Mouse (Mus musculus): ENCODE data around the gene Olfr690.
A peak's percentile ranks its signal among the peaks of the same experiment; 100 is the strongest.
"Not testable (repeated sequence)": the region's sequence is repeated elsewhere in the genome, so short reads cannot be mapped to it uniquely, and the experiment has no call there.

Gene Olfr690

DNA sequence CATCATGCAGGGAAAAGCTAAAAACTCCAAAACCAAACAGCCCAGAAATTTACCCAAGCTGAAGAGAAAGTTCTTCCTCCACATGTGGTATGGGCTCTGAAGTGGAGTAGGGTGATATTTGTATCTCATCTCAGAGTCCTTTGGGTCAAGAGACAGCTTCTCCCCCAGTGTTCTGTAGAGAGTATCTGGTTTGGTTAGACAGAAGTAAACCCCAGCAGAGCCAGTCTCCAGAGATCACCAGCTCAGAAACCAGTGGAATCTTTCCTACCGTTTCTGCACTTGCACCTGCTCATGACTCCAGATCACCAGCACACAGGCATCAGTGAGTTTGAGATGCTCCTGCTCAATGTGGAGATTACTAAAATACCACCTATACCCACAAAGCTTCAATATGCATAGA, at the start of gene Olfr690:
TSS of gene Olfr690 (minus strand) at position 101 of the 400 bp plus-strand sequence.
- DNase-seq (ENCODE audit: low spot score): no peak

DNA sequence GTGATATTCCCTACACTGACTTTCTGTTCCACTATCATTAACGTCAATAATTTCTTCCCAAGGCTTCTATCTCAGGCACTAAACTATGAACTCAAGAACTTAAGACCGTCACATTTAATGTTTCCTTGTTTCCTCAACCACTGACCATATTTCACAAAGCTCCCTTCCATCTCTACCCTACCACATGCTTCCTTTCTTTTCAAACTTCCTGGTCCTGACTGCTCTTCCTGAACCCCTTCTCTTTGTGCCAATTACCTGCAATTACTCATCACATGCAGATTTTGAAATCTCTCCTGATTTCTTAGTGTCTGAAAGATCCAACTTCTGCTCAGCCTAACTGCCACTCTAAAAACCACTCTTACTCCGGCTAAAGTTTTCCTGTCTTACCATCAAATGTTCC, 46.4 kb upstream of the Olfr690 start:
- DNase-seq (ENCODE audit: low spot score): no peak

GRCm38 (mm10) chr7:105374866-105375265, 41.0 kb upstream of the Olfr690 start, which contains the start of gene Gm5901:
Gm5901 (plus strand) TSS chr7:105375038.
- DNase-seq (ENCODE audit: low spot score): no peak

DNA sequence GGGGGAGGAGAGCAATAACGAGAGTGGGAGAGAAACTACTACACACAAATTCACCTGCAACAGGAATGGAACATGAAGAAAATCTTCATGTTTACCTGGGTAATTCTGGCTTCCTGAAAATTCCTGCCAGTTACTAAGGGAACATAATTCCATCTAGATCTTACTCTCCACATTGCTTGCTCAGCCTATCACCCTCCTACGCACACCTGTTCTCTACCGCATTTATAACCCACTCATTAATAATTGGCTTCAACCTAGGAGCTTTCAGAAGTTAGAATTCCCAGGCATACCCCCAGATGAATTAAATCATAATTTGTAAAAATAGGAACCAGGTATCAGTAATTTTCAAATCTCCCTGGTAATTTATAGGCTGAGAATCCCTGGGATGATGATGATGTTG, 40.1 kb upstream of the Olfr690 start:
- peak; percentile 39 for DNase-seq (ENCODE audit: low spot score)

DNA sequence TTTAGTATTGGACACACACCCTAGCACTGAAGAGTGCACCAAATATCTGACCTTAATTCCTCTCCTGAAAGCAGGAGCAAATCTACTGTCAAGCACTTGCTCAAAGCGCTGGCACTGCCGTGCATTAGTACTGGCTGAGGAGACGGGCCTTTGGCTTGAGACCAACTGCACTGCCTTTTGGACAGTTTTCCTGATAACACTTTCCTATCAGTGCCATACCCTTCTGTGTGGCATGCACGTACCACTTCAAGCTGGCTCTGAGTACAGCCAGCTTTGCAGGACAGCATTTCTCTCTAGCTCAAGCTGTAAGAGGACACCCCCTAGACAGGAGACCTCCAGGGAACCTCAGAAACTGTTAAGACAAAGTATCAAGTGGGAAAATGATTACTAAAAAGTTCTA, 39.6 kb upstream of the Olfr690 start:
- no peak for DNase-seq (ENCODE audit: low spot score)

GRCm38 (mm10) chr7:105372912-105373311, 39.0 kb upstream of the Olfr690 start:
- DNase-seq (ENCODE audit: low spot score): no peak

DNA sequence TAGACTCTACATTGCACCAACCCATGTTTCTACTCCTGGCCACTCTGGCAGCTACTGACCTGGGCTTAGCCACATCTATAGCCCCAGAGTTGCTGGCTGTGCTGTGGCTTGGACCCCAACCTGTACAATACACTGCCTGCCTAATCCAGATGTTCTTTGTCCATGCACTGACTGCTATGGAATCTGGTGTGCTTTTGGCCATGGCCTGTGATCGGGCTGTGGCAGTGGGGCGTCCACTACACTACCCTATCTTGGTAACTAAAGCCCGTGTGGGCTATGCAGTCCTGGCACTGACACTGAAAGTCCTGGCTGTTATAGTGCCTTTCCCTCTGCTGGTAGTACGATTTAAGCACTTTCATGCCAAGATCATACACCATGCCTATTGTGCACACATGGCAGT, 34.6 kb upstream of the Olfr690 start:
- DNase-seq (ENCODE audit: low spot score): no peak

- no peak for DNase-seq (ENCODE audit: low spot score)
These were observed 34.0 kb upstream of the Olfr690 start, which contains the start of gene Olfr692 for GRCm38 (mm10) chr7:105367930-105368329. Olfr692 (plus strand) TSS chr7:105368230.

- no peak for DNase-seq (ENCODE audit: low spot score)
These were observed 33.4 kb upstream of the Olfr690 start for GRCm38 (mm10) chr7:105367268-105367667.

GRCm38 (mm10) chr7:105361713-105362112, 27.8 kb upstream of the Olfr690 start:
- DNase-seq (ENCODE audit: low spot score): no peak

DNA sequence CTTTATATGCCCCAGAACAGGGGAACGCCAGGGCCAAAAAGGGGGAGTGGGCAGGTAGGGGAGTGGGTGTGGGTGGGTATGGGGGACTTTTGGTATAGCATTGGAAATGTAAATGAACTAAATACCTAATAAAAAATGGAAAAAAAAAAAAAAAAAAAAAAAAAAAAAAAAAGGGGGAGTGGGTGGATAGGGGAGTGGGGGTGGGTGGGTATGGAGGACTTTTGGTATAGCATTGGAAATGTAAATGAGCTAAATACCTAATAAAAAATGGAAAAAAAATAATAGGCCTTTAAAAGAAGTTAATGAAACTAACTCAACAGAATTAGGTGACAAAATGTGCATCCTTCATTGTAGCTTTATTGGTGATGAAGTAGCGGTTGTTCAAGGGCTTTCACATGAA, 22.6 kb upstream of the Olfr690 start:
- not testable (repeated sequence) for DNase-seq (ENCODE audit: low spot score)

- DNase-seq (ENCODE audit: low spot score): not testable (repeated sequence)
These were observed 22.2 kb upstream of the Olfr690 start for GRCm38 (mm10) chr7:105356064-105356463.

DNA sequence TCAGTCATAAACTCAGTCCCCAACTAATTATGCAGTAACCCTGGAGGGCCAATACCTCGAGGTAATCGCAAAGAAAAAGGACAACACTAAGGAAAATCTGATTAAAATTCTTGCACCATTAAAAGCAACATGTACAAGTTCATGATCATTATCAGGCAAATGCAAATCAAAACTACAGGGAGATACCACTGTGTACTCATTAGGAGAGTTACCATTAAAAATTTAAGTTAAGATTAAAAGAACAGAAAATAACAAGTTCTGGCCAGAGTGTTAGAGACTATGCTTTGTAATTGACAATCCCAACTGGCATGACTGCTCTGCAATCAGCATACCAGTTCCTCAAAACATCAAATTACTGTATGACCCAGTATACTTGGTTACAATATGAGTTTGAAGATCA, 8.8 kb upstream of the Olfr690 start:
- DNase-seq (ENCODE audit: low spot score): no peak

DNA sequence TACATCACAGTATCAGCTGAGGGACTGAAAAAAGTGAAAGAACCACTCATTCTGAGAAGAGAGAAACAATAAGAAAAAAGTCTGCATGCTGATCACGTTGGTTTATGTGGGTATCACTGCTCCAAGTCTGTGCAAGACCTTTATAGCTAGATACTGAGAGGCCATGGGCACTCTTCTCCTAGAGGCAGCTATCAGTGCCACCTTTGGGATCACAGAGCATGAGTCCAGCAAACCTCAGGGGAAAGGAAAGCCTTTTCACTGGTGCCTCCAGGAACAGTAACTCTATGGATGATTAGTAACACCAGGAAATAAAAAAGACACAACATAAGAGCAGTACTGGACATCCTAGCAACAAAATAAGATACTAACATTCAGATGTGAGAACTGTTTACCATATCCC, 8.3 kb upstream of the Olfr690 start, which contains the start of gene Olfr691:
TSS of gene Olfr691 (minus strand) at position 101 of the 400 bp plus-strand sequence.
- DNase-seq (ENCODE audit: low spot score): no peak

- DNase-seq (ENCODE audit: low spot score): no peak
These were observed 8.6 kb downstream of the Olfr690 start for GRCm38 (mm10) chr7:105325302-105325701.

GRCm38 (mm10) chr7:105310865-105311264, 23.0 kb downstream of the Olfr690 start, which contains the start of gene Olfr689:
Olfr689 (plus strand) TSS chr7:105311165.
- no peak for DNase-seq (ENCODE audit: low spot score)

DNA sequence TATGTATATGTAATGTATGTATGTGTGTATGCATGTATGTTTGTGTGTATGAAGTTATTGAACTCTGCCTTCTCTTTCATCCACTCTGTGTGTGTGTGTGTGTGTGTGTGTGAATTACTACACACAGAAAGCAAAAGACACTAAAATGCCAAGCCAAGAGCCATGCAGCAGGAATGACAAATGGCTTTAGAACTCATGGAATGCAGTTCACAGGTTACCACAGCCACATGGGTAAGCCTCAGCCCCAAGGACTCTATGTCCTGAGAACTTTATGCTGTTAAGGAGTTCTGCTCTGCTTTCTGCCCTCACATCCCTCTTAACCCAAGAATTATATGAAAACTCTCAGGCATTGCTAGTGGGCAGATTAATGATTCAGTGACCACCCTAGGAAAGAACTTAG, 43.9 kb downstream of the Olfr690 start:
- DNase-seq (ENCODE audit: low spot score): no peak

GRCm38 (mm10) chr7:105287795-105288194, 46.1 kb downstream of the Olfr690 start, which contains the start of gene Olfr688:
Olfr688 (plus strand) TSS chr7:105288095.
- DNase-seq (ENCODE audit: low spot score): no peak

Measured in layer of hippocampus, adult 9-10 months (tissue).